Mouse (Mus musculus): ENCODE measurements around the gene Gm45799. TPM values are rescaled to one million over a fixed set of nuclear protein-coding genes. Genes with fewer than 3 reads are reported as not detected.

Gene Gm45799
- polyA plus RNA-seq, 1 experiment: 4.4 TPM

GRCm38 (mm10) chr7:105721916-105722315 lies 81.6 kb downstream of the Gm45799 start:
- Histone ChIP-seq H3K27ac (ENCODE audit: insufficient read depth, low read depth, low read length) (no peak overlapping the region), H3K4me3 (ENCODE audit: insufficient read depth, low read length) (no peak overlapping the region), H3K4me1 (ENCODE audit: control insufficient read depth, insufficient read depth, low read length) (no peaks in the 10 kb centered on the region)
- TF ChIP-seq CTCF (IDR thresholded peaks at IDR 0.05; ENCODE audit: low read depth, low read length) (no peak), POLR2A (IDR thresholded peaks at IDR 0.05; ENCODE audit: borderline replicate concordance, low read depth, low read length) (no peak)

GRCm38 (mm10) chr7:105726144-105726979 lies 86.0 kb downstream of the Gm45799 start:
- TF ChIP-seq CTCF (IDR thresholded peaks at IDR 0.05; ENCODE audit: low read depth, low read length): no peak
- no peak for TF ChIP-seq POLR2A (IDR thresholded peaks at IDR 0.05; ENCODE audit: borderline replicate concordance, low read depth, low read length)
- no peak overlapping the region for H3K27ac ChIP-seq (ENCODE audit: insufficient read depth, low read depth, low read length)
- H3K4me3 ChIP-seq (ENCODE audit: insufficient read depth, low read length): no peak overlapping the region
- H3K4me1 ChIP-seq (ENCODE audit: control insufficient read depth, insufficient read depth, low read length): no peaks in the 10 kb centered on the region

DNA sequence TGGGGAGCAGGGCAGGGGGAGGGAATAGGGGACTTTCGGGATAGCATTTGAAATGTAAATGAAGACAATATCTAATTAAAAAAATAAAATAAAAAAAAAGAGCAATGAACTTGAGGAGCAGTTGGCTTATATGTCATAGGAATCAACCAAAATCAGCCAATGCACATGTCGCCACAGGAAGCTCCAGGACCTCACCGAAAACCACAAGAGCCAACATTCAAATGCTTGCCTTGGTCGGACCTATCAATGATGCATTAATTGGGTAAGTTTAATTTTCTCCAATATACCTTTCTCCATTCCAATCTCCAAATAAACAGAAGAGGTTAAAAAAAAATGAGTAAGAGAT lies 86.6 kb downstream of the Gm45799 start:
- TF ChIP-seq POLR2A (IDR thresholded peaks at IDR 0.05; ENCODE audit: borderline replicate concordance, low read depth, low read length) (no peak), CTCF (IDR thresholded peaks at IDR 0.05; ENCODE audit: low read depth, low read length) (no peak)
- no peaks in the 10 kb centered on the region for H3K4me1 ChIP-seq (ENCODE audit: control insufficient read depth, insufficient read depth, low read length)
- no peak overlapping the region for H3K4me3 ChIP-seq (ENCODE audit: insufficient read depth, low read length)
- no peak overlapping the region for H3K27ac ChIP-seq (ENCODE audit: insufficient read depth, low read depth, low read length)

- Histone ChIP-seq H3K4me1 (ENCODE audit: control insufficient read depth, insufficient read depth, low read length) (no peaks in the 10 kb centered on the region), H3K4me3 (ENCODE audit: insufficient read depth, low read length) (no peak overlapping the region), H3K27ac (ENCODE audit: insufficient read depth, low read depth, low read length) (no peak overlapping the region)
- no peak for TF ChIP-seq POLR2A (IDR thresholded peaks at IDR 0.05; ENCODE audit: borderline replicate concordance, low read depth, low read length)
- TF ChIP-seq CTCF (IDR thresholded peaks at IDR 0.05; ENCODE audit: low read depth, low read length): no peak
Observed at GRCm38 (mm10) chr7:105728701-105729428, 88.5 kb downstream of the Gm45799 start.

DNA sequence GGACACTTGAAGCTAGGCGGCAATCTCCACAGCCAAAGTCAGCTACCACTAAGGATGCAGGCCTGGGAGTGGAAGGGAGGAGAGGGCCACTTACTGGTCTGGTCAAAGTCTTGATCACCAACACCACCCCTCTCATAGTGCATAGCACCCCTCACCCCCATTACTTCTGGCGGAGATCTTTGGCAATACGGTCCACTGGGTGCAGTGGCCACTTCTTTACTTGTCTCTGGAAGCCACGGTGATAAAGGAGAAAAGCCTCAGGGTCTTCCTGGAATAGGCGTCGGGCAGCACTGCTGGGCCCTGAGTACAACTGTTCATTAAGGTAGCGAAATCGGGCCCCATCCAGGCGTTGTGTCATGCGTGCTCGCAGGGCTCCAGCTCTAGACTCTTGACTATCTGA lies 93.5 kb downstream of the Gm45799 start:
- H3K27ac ChIP-seq (ENCODE audit: insufficient read depth, low read depth, low read length): no peak overlapping the region
- peaks cover 12% of the 10 kb centered on the region for H3K4me1 ChIP-seq (ENCODE audit: control insufficient read depth, insufficient read depth, low read length)
- TF ChIP-seq CTCF (IDR thresholded peaks at IDR 0.05; ENCODE audit: low read depth, low read length): no peak
- TF ChIP-seq POLR2A (IDR thresholded peaks at IDR 0.05; ENCODE audit: borderline replicate concordance, low read depth, low read length): no peak
- H3K4me3 ChIP-seq (ENCODE audit: insufficient read depth, low read length): no peak overlapping the region

Other genes starting within 250 kb of the Gm45799 start
- 29.1 and 39.3 TPM in 2 replicates for gene Fam160a2, start 240.5 kb upstream of the Gm45799 start, polyA plus RNA-seq (2012; ENCODE audit: insufficient read depth, insufficient read length, missing spikeins)
- not detected in 2 replicates for gene Cnga4, start 236.0 kb upstream of the Gm45799 start, polyA plus RNA-seq (2012; ENCODE audit: insufficient read depth, insufficient read length, missing spikeins)
- not detected in 2 replicates for gene Cckbr, start 214.8 kb upstream of the Gm45799 start, polyA plus RNA-seq (2012; ENCODE audit: insufficient read depth, insufficient read length, missing spikeins)
- gene Cavin3, start 158.3 kb upstream of the Gm45799 start, polyA plus RNA-seq (2012; ENCODE audit: insufficient read depth, insufficient read length, missing spikeins): 0.34 and 1.1 TPM in 2 replicates
- 26.4 and 28.0 TPM in 2 replicates for gene Smpd1, start 86.2 kb upstream of the Gm45799 start, polyA plus RNA-seq (2012; ENCODE audit: insufficient read depth, insufficient read length, missing spikeins)
- 0.52 and 1.1 TPM in 2 replicates for gene Apbb1, start 58.9 kb upstream of the Gm45799 start, polyA plus RNA-seq (2012; ENCODE audit: insufficient read depth, insufficient read length, missing spikeins)
- gene Hpx, start 40.4 kb upstream of the Gm45799 start, polyA plus RNA-seq (2012; ENCODE audit: insufficient read depth, insufficient read length, missing spikeins): 0.50 TPM in 1 of 2 replicates, not detected in the other
- gene Trim3, start 7.0 kb upstream of the Gm45799 start, polyA plus RNA-seq (2012; ENCODE audit: insufficient read depth, insufficient read length, missing spikeins): 66.8 and 66.9 TPM in 2 replicates
- 129 and 148 TPM in 2 replicates for gene Timm10b, start 496 bp upstream of the Gm45799 start, polyA plus RNA-seq (2012; ENCODE audit: insufficient read depth, insufficient read length, missing spikeins)
- 31.7 and 36.4 TPM in 2 replicates for gene Arfip2, start 136 bp upstream of the Gm45799 start, polyA plus RNA-seq (2012; ENCODE audit: insufficient read depth, insufficient read length, missing spikeins)
- gene Dnhd1, start 10.3 kb downstream of the Gm45799 start, polyA plus RNA-seq (2012; ENCODE audit: insufficient read depth, insufficient read length, missing spikeins): 3.7 and 5.8 TPM in 2 replicates
- 206 and 213 TPM in 2 replicates for gene Ilk, start 96.0 kb downstream of the Gm45799 start, polyA plus RNA-seq (2012; ENCODE audit: insufficient read depth, insufficient read length, missing spikeins)
- 13.9 and 22.3 TPM in 2 replicates for gene Rrp8, start 96.8 kb downstream of the Gm45799 start, polyA plus RNA-seq (2012; ENCODE audit: insufficient read depth, insufficient read length, missing spikeins)
- 120 and 133 TPM in 2 replicates for gene Taf10, start 103.8 kb downstream of the Gm45799 start, polyA plus RNA-seq (2012; ENCODE audit: insufficient read depth, insufficient read length, missing spikeins)
- 257 and 299 TPM in 2 replicates for gene Tpp1, start 111.7 kb downstream of the Gm45799 start, polyA plus RNA-seq (2012; ENCODE audit: insufficient read depth, insufficient read length, missing spikeins)
- 0.49 and 1.0 TPM in 2 replicates for gene Dchs1, start 147.1 kb downstream of the Gm45799 start, polyA plus RNA-seq (2012; ENCODE audit: insufficient read depth, insufficient read length, missing spikeins)
- gene Mrpl17, start 170.5 kb downstream of the Gm45799 start, polyA plus RNA-seq (2012; ENCODE audit: insufficient read depth, insufficient read length, missing spikeins): 53.7 and 62.8 TPM in 2 replicates